Mouse (Mus musculus) heart, embryonic 16.5 days (tissue): ENCODE measurements around the gene Robo2. TPM values are rescaled to one million over a fixed set of nuclear protein-coding genes. Genes with fewer than 3 reads are reported as not detected.

Experiments
- ATAC-seq: fragments of 200-750 bp; cut with Nextera tagmentation; replicated peaks from 2 replicates; pipeline ENCODE4 v1.8.0; 2017; ENCODE audit warnings: moderate number of reproducible peaks; ENCODE audit not compliant: insufficient read depth, low FRiP score; ENCODE audit errors: extremely low read depth
- H3K27ac ChIP-seq: fragments of 300-500 bp; sonication (generic); 2 replicates; pipeline ENCODE4 v1.5.1; 2014; ENCODE audit warnings: mild to moderate bottlenecking, low read length, control low read depth, moderate library complexity
- H3K27me3 ChIP-seq: fragments of 300-500 bp; sonication (generic); 2 replicates; pipeline ENCODE4 v1.6.1; 2014; ENCODE audit warnings: low read length, mixed read lengths; ENCODE audit not compliant: control insufficient read depth, insufficient read depth
- H3K36me3 ChIP-seq: fragments of 300-500 bp; sonication (generic); 2 replicates; pipeline ENCODE4 v1.6.1; 2014; ENCODE audit not compliant: control insufficient read depth, insufficient read depth
- H3K4me1 ChIP-seq: fragments of 300-500 bp; sonication (generic); 2 replicates; pipeline ENCODE4 v1.6.1; 2014; ENCODE audit warnings: low read length, mixed read lengths; ENCODE audit not compliant: control insufficient read depth, insufficient read depth
- H3K4me2 ChIP-seq: fragments of 300-500 bp; sonication (generic); 2 replicates; pipeline ENCODE4 v1.6.1; 2014; ENCODE audit warnings: low read depth, mild to moderate bottlenecking, control low read depth, low read length
- H3K4me3 ChIP-seq: fragments of 300-500 bp; sonication (generic); 2 replicates; pipeline ENCODE4 v1.5.1; 2014; ENCODE audit warnings: mild to moderate bottlenecking, control low read depth, low read length
- H3K9ac ChIP-seq: fragments of 300-500 bp; sonication (generic); 2 replicates; pipeline ENCODE4 v1.6.1; 2014; ENCODE audit warnings: low read length, control low read depth
- H3K9me3 ChIP-seq: fragments of 300-500 bp; sonication (generic); replicated peaks from 2 replicates; pipeline ENCODE4 v1.6.1; 2016; ENCODE audit warnings: low read length; ENCODE audit not compliant: control insufficient read depth
- WGBS: fragments of 180-500 bp; shearing (Covaris S2); extraction: QIAGEN DNeasy Blood & Tissue Kit; methylation state at CpG from one replicate; pipeline ENCODE4 v1.1.7; 2014; 5-methylcytosine and 5-hydroxymethylcytosine counted together
- polyA plus RNA-seq: library from polyadenylated mRNA; unstranded; fragments of >200 nt; fragmentation: Nextera tagmentation; extraction: Ambion mirVana; gene quantifications from 2 replicates; pipeline ENCODE4 v1.2.1, GENCODE M21; 2015

The Robo2 gene
- polyA plus RNA-seq, 1 experiment from 2014 or later: 4.4 TPM

GRCm38 (mm10) chr16:73930323-73930722, 481.3 kb downstream of the Robo2 start:
- Histone ChIP-seq H3K36me3 (no peaks in the 10 kb centered on the region), H3K27me3 (no peaks in the 10 kb centered on the region), H3K27ac (no peak overlapping the region), H3K4me2 (no peak overlapping the region), H3K9me3 (no peaks in the 10 kb centered on the region), H3K4me1 (no peaks in the 10 kb centered on the region), H3K4me3 (no peak overlapping the region), H3K9ac (no peak overlapping the region)
- 80% methylated on average over 4 of the region's 4 CpGs for WGBS
- ATAC-seq: no peak

GRCm38 (mm10) chr16:73927481-73927880, 484.1 kb downstream of the Robo2 start:
- 82% methylated on average over 3 of the region's 3 CpGs for WGBS

GRCm38 (mm10) chr16:73915425-73915824, 496.2 kb downstream of the Robo2 start:
- Histone ChIP-seq H3K27ac (no peak overlapping the region), H3K4me1 (peaks cover 2% of the 10 kb centered on the region; the same call in 1 of the 2 replicates), H3K4me3 (no peak overlapping the region), H3K4me2 (no peak overlapping the region), H3K27me3 (no peaks in the 10 kb centered on the region), H3K9me3 (no peaks in the 10 kb centered on the region), H3K9ac (no peak overlapping the region), H3K36me3 (no peaks in the 10 kb centered on the region)
- ATAC-seq: no peak
- 74% methylated on average over 4 of the region's 4 CpGs for WGBS

More at GRCm38 (mm10) chr16:73927481-73927880, 484.1 kb downstream of the Robo2 start:
- no peak overlapping the region for H3K4me2 ChIP-seq
- ATAC-seq: no peak
- no peaks in the 10 kb centered on the region for H3K9me3 ChIP-seq
- H3K27me3 ChIP-seq: no peaks in the 10 kb centered on the region
- H3K4me1 ChIP-seq: no peaks in the 10 kb centered on the region
- H3K4me3 ChIP-seq: no peak overlapping the region
- H3K27ac ChIP-seq: no peak overlapping the region
- no peaks in the 10 kb centered on the region for H3K36me3 ChIP-seq
- no peak overlapping the region for H3K9ac ChIP-seq

GRCm38 (mm10) chr16:73914936-73915335, 496.7 kb downstream of the Robo2 start:
- no peaks in the 10 kb centered on the region for H3K27me3 ChIP-seq
- peaks cover 2% of the 10 kb centered on the region; the same call in 1 of the 2 replicates for H3K4me1 ChIP-seq
- H3K9ac ChIP-seq: no peak overlapping the region
- H3K4me2 ChIP-seq: no peak overlapping the region
- ATAC-seq: no peak
- no peaks in the 10 kb centered on the region for H3K9me3 ChIP-seq
- 27% methylated on average over 4 of the region's 4 CpGs for WGBS
- no peak overlapping the region for H3K4me3 ChIP-seq
- H3K27ac ChIP-seq: no peak overlapping the region
- H3K36me3 ChIP-seq: no peaks in the 10 kb centered on the region

GRCm38 (mm10) chr16:73908504-73908903, 503.1 kb downstream of the Robo2 start:
- Histone ChIP-seq H3K4me3 (no peak overlapping the region), H3K27me3 (no peaks in the 10 kb centered on the region), H3K27ac (no peak overlapping the region), H3K36me3 (no peaks in the 10 kb centered on the region), H3K4me2 (no peak overlapping the region), H3K9me3 (no peaks in the 10 kb centered on the region), H3K4me1 (no peaks in the 10 kb centered on the region), H3K9ac (no peak overlapping the region)
- no peak for ATAC-seq
- WGBS: 67% methylated on average over 11 of the region's 11 CpGs

- no peaks in the 10 kb centered on the region for H3K36me3 ChIP-seq
- WGBS: 86% methylated on average over 11 of the region's 11 CpGs
Measured at GRCm38 (mm10) chr16:73896856-73897255, 514.8 kb downstream of the Robo2 start.

GRCm38 (mm10) chr16:73881911-73882310, 529.7 kb downstream of the Robo2 start:
- Histone ChIP-seq H3K27ac (no peak overlapping the region), H3K9ac (no peak overlapping the region), H3K4me3 (no peak overlapping the region), H3K9me3 (peaks cover 3% of the 10 kb centered on the region; the same call in 1 of the 2 replicates), H3K4me2 (no peak overlapping the region), H3K4me1 (no peaks in the 10 kb centered on the region), H3K27me3 (no peaks in the 10 kb centered on the region), H3K36me3 (no peaks in the 10 kb centered on the region)
- no peak for ATAC-seq
- WGBS: 84% methylated on average over 1 of the region's 1 CpGs

More at GRCm38 (mm10) chr16:73896856-73897255, 514.8 kb downstream of the Robo2 start:
- H3K9me3 ChIP-seq: no peaks in the 10 kb centered on the region
- H3K27me3 ChIP-seq: no peaks in the 10 kb centered on the region
- no peak overlapping the region for H3K9ac ChIP-seq
- H3K4me1 ChIP-seq: no peaks in the 10 kb centered on the region
- ATAC-seq: no peak
- H3K4me2 ChIP-seq: no peak overlapping the region
- H3K4me3 ChIP-seq: no peak overlapping the region
- no peak overlapping the region for H3K27ac ChIP-seq

- Histone ChIP-seq H3K9me3 (peaks cover 3% of the 10 kb centered on the region; the same call in 1 of the 2 replicates), H3K4me3 (no peak overlapping the region), H3K4me1 (no peaks in the 10 kb centered on the region), H3K27ac (no peak overlapping the region), H3K27me3 (no peaks in the 10 kb centered on the region), H3K9ac (no peak overlapping the region), H3K4me2 (no peak overlapping the region), H3K36me3 (no peaks in the 10 kb centered on the region)
- WGBS: 47% methylated on average over 3 of the region's 3 CpGs
- ATAC-seq: no peak
Measured at GRCm38 (mm10) chr16:73877973-73878372, 533.7 kb downstream of the Robo2 start.

DNA sequence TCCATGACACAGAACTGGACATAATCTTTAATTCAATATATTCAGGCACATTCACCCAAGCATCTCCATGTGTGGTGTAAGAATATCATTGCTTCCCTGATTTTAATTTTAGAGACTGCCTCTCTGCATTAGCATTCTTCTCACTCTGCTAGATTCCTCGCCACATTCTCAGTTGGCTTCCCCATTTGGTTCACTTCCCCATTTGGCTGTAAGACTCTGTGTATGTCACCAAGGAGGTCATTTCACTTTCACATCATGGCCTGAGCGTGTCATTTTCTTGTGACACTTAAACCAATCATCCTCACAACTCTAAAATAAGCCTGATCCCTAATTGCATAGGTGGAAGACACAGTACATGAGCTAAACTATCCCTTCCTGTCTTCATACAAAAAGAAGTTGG, 536.6 kb downstream of the Robo2 start:
- Histone ChIP-seq H3K4me2 (no peak overlapping the region), H3K4me1 (no peaks in the 10 kb centered on the region), H3K9me3 (peaks cover 3% of the 10 kb centered on the region; the same call in 1 of the 2 replicates), H3K27ac (no peak overlapping the region), H3K36me3 (no peaks in the 10 kb centered on the region), H3K9ac (no peak overlapping the region), H3K4me3 (no peak overlapping the region), H3K27me3 (no peaks in the 10 kb centered on the region)
- no peak for ATAC-seq
- WGBS: 90% methylated on average over 2 of the region's 2 CpGs
